Mouse (Mus musculus): ENCODE results near the gene Zcchc17.

GRCm38 (mm10) chr4:130268736-130269135, 91.0 kb downstream of the Zcchc17 start:
- no peak for TF ChIP-seq CTCF (IDR thresholded peaks at IDR 0.05; ENCODE audit: control insufficient read depth, insufficient read depth, insufficient read length)
- TF ChIP-seq MAX (IDR thresholded peaks at IDR 0.05): no peak

All from C2C12 (cell line).